Mouse (Mus musculus): Measurements from ENCODE around the gene Insc. TPM values are rescaled to one million over a fixed set of nuclear protein-coding genes. Genes with fewer than 3 reads are reported as not detected.

The Insc gene
- polyA plus RNA-seq, 1 experiment from 2014 or later: 16.6 TPM

DNA sequence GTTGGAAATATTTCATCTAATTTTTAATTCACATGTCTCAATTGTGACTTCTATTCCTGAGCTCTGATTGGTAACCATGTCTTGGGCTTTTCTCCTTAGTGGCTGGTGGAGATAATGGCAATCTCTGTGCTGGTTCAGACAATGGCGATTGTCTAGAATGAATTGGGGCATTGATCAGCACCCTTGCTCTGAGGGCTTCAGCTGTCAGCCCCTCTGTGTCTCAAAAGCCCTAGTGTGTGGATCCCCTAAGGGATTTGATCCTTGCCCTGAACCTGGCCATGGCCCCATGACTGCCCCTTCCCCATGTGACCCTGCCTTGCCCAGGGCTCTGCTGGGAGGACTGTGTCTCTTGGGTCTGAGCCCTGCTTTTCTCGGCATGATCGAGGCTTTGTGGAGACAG is 4.1 kb downstream of the Insc start:
- DNase-seq (ENCODE audit: low spot score) (peak; percentile 16), ATAC-seq (ENCODE audit: insufficient read depth, low FRiP score, low TSS enrichment) (no peak)
- WGBS: 62% methylated on average over 3 of the region's 3 CpGs
- Histone ChIP-seq H3K4me1 (ENCODE audit: control insufficient read depth, insufficient read depth, low read length) (no peaks in the 10 kb centered on the region), H3K36me3 (ENCODE audit: control insufficient read depth, insufficient read depth, low read length) (no peaks in the 10 kb centered on the region), H3K27ac (ENCODE audit: low read depth, low read length) (no peak overlapping the region), H3K9me3 (ENCODE audit: control insufficient read depth, low read length) (no peaks in the 10 kb centered on the region), H3K4me3 (ENCODE audit: low read depth, low read length) (no peak overlapping the region), H3K4me2 (ENCODE audit: low read depth) (no peak overlapping the region), H3K27me3 (ENCODE audit: control insufficient read depth, insufficient read depth, low read length) (no peaks in the 10 kb centered on the region), H3K9ac (ENCODE audit: low read length) (no peak overlapping the region)

DNA sequence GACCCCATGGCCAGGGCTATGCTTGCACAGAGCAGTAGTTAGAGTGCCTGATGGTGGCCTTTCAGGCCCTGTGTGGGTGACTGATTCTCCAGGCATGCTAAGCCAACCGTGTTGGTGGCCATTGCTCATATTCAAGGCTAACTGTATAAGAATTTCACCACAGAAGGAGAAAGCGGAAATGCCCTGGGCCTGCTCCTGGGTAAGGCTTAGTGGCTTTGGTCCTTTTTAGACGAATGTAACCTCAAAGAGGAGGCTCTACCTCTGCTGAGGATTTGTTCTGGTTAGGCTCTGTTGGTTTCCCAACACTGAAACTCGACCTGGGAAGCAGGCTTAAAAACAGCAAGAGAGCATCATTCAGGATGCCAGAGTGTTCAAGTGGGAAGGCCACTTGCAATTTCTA is 4.7 kb downstream of the Insc start:
- WGBS: 71% methylated on average over 4 of the region's 4 CpGs
- H3K4me1 ChIP-seq (ENCODE audit: control insufficient read depth, insufficient read depth, low read length): no peaks in the 10 kb centered on the region
- no peak for ATAC-seq (ENCODE audit: insufficient read depth, low FRiP score, low TSS enrichment)

DNA sequence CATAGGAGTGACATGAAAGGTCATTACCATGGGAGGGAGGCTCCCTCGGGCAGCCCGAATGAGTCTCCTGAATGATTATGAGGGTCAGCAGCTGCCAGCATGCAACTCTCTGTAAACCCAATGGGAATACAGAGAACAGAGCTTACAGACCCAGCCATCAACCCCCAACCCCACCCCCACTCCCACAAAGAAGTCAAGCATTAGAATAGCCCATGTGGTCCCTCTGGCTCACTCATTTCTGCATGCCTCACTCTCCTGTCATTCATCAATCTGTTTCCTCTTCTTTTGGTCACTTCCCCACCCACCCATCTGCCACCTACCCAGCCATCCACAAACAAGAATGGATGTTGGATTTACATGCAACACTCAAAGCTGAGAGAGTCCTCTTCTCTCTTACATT is 10.0 kb downstream of the Insc start:
- ATAC-seq (ENCODE audit: insufficient read depth, low FRiP score, low TSS enrichment): no peak; the same call in 1 of the 2 replicates
- Histone ChIP-seq H3K9me3 (ENCODE audit: control insufficient read depth, low read length) (no peaks in the 10 kb centered on the region), H3K27ac (ENCODE audit: low read depth, low read length) (no peak overlapping the region), H3K4me3 (ENCODE audit: low read depth, low read length) (no peak overlapping the region), H3K9ac (ENCODE audit: low read length) (no peak overlapping the region), H3K4me1 (ENCODE audit: control insufficient read depth, insufficient read depth, low read length) (no peaks in the 10 kb centered on the region), H3K36me3 (ENCODE audit: control insufficient read depth, insufficient read depth, low read length) (no peaks in the 10 kb centered on the region), H3K27me3 (ENCODE audit: control insufficient read depth, insufficient read depth, low read length) (no peaks in the 10 kb centered on the region), H3K4me2 (ENCODE audit: low read depth) (no peak overlapping the region)
- WGBS: 47% methylated on average over 2 of the region's 2 CpGs
- peak; percentile 46 for DNase-seq (ENCODE audit: low spot score)

More for the DNA sequence above, 4.7 kb downstream of the Insc start:
- H3K4me2 ChIP-seq (ENCODE audit: low read depth): no peak overlapping the region
- no peaks in the 10 kb centered on the region for H3K27me3 ChIP-seq (ENCODE audit: control insufficient read depth, insufficient read depth, low read length)
- H3K9me3 ChIP-seq (ENCODE audit: control insufficient read depth, low read length): no peaks in the 10 kb centered on the region
- H3K4me3 ChIP-seq (ENCODE audit: low read depth, low read length): no peak overlapping the region
- H3K9ac ChIP-seq (ENCODE audit: low read length): no peak overlapping the region
- H3K27ac ChIP-seq (ENCODE audit: low read depth, low read length): no peak overlapping the region
- DNase-seq (ENCODE audit: low spot score): no peak
- no peaks in the 10 kb centered on the region for H3K36me3 ChIP-seq (ENCODE audit: control insufficient read depth, insufficient read depth, low read length)

DNA sequence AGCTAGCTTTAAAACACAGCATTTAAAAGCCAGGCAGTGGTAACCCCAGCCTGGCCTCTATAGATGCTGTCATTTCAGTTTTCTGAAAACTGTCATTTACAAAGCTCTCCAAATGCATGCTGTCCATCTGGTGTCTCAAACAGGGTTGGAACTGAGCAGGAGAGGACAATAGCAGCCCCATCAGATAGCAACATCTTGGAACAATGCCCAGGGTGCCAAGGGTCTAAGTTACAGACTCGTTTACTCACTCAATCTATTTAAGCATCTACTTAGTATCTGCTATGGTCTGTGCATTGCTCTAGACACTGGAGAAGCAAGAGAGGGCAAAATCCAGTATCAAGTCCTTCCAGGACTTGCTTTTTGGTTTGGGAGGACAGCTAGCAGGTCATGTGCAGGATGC is 10.7 kb downstream of the Insc start:
- WGBS: 50% methylated on average over 1 of the region's 1 CpGs
- no peak overlapping the region for H3K4me2 ChIP-seq (ENCODE audit: low read depth)
- no peaks in the 10 kb centered on the region for H3K27me3 ChIP-seq (ENCODE audit: control insufficient read depth, insufficient read depth, low read length)
- no peaks in the 10 kb centered on the region for H3K36me3 ChIP-seq (ENCODE audit: control insufficient read depth, insufficient read depth, low read length)
- ATAC-seq (ENCODE audit: insufficient read depth, low FRiP score, low TSS enrichment) (no peak), DNase-seq (ENCODE audit: low spot score) (no peak)
- H3K4me3 ChIP-seq (ENCODE audit: low read depth, low read length): no peak overlapping the region
- H3K4me1 ChIP-seq (ENCODE audit: control insufficient read depth, insufficient read depth, low read length): no peaks in the 10 kb centered on the region
- no peak overlapping the region for H3K27ac ChIP-seq (ENCODE audit: low read depth, low read length)
- no peaks in the 10 kb centered on the region for H3K9me3 ChIP-seq (ENCODE audit: control insufficient read depth, low read length)
- H3K9ac ChIP-seq (ENCODE audit: low read length): no peak overlapping the region

DNA sequence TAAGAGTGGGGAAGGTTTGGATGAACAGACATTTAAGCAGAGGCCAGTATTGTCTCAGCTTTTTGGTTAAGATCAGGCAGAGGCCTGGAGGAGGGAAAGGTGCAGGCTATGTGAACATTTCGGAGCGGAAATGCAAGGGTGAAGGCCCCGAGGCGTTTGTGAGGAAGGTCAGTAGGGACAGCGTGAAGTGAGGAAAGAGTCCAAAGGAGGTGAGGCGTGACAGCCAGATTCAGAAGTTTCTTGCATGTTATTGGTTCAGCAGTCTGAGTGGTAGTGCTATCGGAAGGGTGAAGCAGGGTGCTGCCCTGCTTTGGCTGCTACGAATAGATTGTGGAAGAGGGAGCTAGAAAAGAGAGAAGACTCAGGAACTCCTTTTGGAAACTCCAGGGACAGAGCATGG is 11.1 kb downstream of the Insc start:
- no peaks in the 10 kb centered on the region for H3K36me3 ChIP-seq (ENCODE audit: control insufficient read depth, insufficient read depth, low read length)
- no peaks in the 10 kb centered on the region for H3K27me3 ChIP-seq (ENCODE audit: control insufficient read depth, insufficient read depth, low read length)
- no peak overlapping the region for H3K4me3 ChIP-seq (ENCODE audit: low read depth, low read length)
- no peak overlapping the region for H3K9ac ChIP-seq (ENCODE audit: low read length)
- H3K9me3 ChIP-seq (ENCODE audit: control insufficient read depth, low read length): no peaks in the 10 kb centered on the region
- H3K4me2 ChIP-seq (ENCODE audit: low read depth): no peak overlapping the region
- H3K27ac ChIP-seq (ENCODE audit: low read depth, low read length): no peak overlapping the region
- H3K4me1 ChIP-seq (ENCODE audit: control insufficient read depth, insufficient read depth, low read length): no peaks in the 10 kb centered on the region
- 87% methylated on average over 8 of the region's 8 CpGs for WGBS
- DNase-seq (ENCODE audit: low spot score) (no peak), ATAC-seq (ENCODE audit: insufficient read depth, low FRiP score, low TSS enrichment) (no peak)

DNA sequence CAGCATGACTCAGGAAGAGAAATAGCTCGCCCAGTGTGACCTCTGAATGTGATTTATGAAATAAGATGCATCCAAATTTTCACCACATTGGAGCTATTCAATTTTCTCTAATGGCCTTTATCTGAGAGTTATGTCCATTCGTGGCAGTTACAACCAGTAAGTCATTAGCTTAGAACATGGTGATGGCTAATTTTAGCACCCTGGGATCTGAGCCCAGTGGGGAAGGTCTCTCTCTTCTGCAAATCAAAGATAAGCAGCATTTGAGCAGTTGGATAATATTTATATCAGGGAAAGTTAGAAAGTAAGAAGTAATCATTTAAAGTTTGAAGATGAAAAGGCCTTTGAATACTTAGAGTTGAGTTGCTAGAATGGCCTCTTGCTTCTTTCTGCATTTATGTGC is 19.2 kb downstream of the Insc start:
- 63% methylated on average over 2 of the region's 2 CpGs for WGBS
- no peaks in the 10 kb centered on the region for H3K9me3 ChIP-seq (ENCODE audit: control insufficient read depth, low read length)
- no peak overlapping the region for H3K4me2 ChIP-seq (ENCODE audit: low read depth)
- H3K9ac ChIP-seq (ENCODE audit: low read length): no peak overlapping the region
- no peaks in the 10 kb centered on the region for H3K4me1 ChIP-seq (ENCODE audit: control insufficient read depth, insufficient read depth, low read length)
- no peaks in the 10 kb centered on the region for H3K36me3 ChIP-seq (ENCODE audit: control insufficient read depth, insufficient read depth, low read length)
- H3K27ac ChIP-seq (ENCODE audit: low read depth, low read length): no peak overlapping the region
- H3K4me3 ChIP-seq (ENCODE audit: low read depth, low read length): no peak overlapping the region
- no peaks in the 10 kb centered on the region for H3K27me3 ChIP-seq (ENCODE audit: control insufficient read depth, insufficient read depth, low read length)
- ATAC-seq (ENCODE audit: insufficient read depth, low FRiP score, low TSS enrichment): no peak
- DNase-seq (ENCODE audit: low spot score): no peak

DNA sequence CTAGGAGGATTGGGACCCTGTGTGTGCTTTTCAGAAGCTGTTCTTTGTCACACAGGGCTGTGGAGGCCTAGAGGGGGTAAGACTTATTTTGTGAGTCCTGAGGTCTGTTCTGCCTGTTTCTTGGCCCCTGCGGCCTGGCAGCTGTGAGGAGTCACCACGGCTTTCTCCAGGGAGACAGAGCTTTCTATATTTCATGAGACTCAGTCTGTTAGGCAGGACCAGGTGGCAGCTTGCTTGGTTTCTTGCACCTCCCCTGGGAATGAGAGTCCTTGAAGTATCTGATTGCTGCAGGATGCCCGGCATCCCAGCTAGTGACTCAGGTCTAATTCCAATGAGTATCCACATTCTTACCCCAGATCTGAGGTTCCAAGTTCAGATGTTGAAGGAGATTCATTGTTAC is 21.8 kb downstream of the Insc start:
- Histone ChIP-seq H3K9me3 (ENCODE audit: control insufficient read depth, low read length) (no peaks in the 10 kb centered on the region), H3K4me3 (ENCODE audit: low read depth, low read length) (no peak overlapping the region), H3K36me3 (ENCODE audit: control insufficient read depth, insufficient read depth, low read length) (no peaks in the 10 kb centered on the region), H3K27ac (ENCODE audit: low read depth, low read length) (no peak overlapping the region), H3K4me1 (ENCODE audit: control insufficient read depth, insufficient read depth, low read length) (no peaks in the 10 kb centered on the region), H3K27me3 (ENCODE audit: control insufficient read depth, insufficient read depth, low read length) (no peaks in the 10 kb centered on the region), H3K4me2 (ENCODE audit: low read depth) (no peak overlapping the region), H3K9ac (ENCODE audit: low read length) (no peak overlapping the region)
- 75% methylated on average over 3 of the region's 3 CpGs for WGBS
- DNase-seq (ENCODE audit: low spot score) (no peak), ATAC-seq (ENCODE audit: insufficient read depth, low FRiP score, low TSS enrichment) (no peak)

DNA sequence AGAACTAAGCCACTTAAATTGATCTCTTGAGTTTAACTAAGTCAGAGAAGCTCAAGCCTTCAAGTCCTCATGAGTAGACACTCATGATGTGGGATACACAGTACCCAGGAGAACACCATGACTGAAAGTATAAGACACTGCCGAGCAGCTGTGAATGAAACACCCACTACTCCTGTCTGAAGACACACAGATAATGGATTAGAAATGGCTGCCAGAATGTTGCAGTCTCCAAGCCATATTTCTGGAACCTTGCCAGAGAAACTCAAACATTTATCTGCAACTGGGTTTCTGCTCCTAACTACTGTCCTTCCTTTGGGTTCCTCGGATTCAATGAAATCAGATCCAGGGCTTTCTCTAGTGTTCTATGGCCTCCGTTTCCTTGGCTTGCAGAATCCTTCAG is 23.0 kb downstream of the Insc start:
- ATAC-seq (ENCODE audit: insufficient read depth, low FRiP score, low TSS enrichment) (no peak), DNase-seq (ENCODE audit: low spot score) (no peak)
- Histone ChIP-seq H3K9ac (ENCODE audit: low read length) (no peak overlapping the region), H3K4me1 (ENCODE audit: control insufficient read depth, insufficient read depth, low read length) (no peaks in the 10 kb centered on the region), H3K27ac (ENCODE audit: low read depth, low read length) (no peak overlapping the region), H3K9me3 (ENCODE audit: control insufficient read depth, low read length) (no peaks in the 10 kb centered on the region), H3K4me3 (ENCODE audit: low read depth, low read length) (no peak overlapping the region), H3K27me3 (ENCODE audit: control insufficient read depth, insufficient read depth, low read length) (no peaks in the 10 kb centered on the region), H3K4me2 (ENCODE audit: low read depth) (no peak overlapping the region), H3K36me3 (ENCODE audit: control insufficient read depth, insufficient read depth, low read length) (no peaks in the 10 kb centered on the region)
- WGBS: 87% methylated on average over 3 of the region's 3 CpGs

DNA sequence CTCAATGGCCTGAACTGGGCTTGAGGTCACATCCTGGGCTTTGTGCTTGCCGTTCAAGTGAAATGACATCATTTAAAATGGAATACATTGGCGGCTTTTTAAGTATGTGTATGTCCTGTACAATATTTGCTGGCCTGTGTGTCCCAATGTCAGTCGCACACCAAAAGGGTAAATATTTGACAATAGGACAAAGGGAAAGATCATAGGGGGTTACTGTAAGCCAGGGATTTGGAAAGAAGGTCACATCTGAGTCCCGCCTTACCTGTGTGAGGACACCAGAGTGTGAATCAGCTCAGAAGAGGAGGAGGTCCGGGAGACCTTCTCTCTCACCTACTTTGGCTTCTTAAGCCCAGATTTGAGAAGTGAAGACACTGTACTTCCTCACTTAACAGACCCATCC is 25.0 kb downstream of the Insc start:
- Histone ChIP-seq H3K27ac (ENCODE audit: low read depth, low read length) (no peak overlapping the region), H3K27me3 (ENCODE audit: control insufficient read depth, insufficient read depth, low read length) (no peaks in the 10 kb centered on the region), H3K4me2 (ENCODE audit: low read depth) (no peak overlapping the region), H3K9ac (ENCODE audit: low read length) (no peak overlapping the region), H3K4me1 (ENCODE audit: control insufficient read depth, insufficient read depth, low read length) (no peaks in the 10 kb centered on the region), H3K4me3 (ENCODE audit: low read depth, low read length) (no peak overlapping the region), H3K36me3 (ENCODE audit: control insufficient read depth, insufficient read depth, low read length) (no peaks in the 10 kb centered on the region), H3K9me3 (ENCODE audit: control insufficient read depth, low read length) (no peaks in the 10 kb centered on the region)
- ATAC-seq (ENCODE audit: insufficient read depth, low FRiP score, low TSS enrichment) (no peak), DNase-seq (ENCODE audit: low spot score) (no peak)
- 92% methylated on average over 5 of the region's 5 CpGs for WGBS

Data from neural tube, embryonic 11.5 days (tissue).